Mouse (Mus musculus) stomach, postnatal 0 days (tissue): ENCODE data around the gene Kit.

Experiments used
- CTCF ChIP-seq: IDR thresholded peaks from 2 replicates; pipeline ENCODE4 v1.5.1; 2016; ENCODE audit warnings: antibody characterized with exemption, low read depth, mild to moderate bottlenecking, moderate library complexity
- EP300 ChIP-seq: optimal IDR thresholded peaks from 2 replicates; pipeline ENCODE3; 2016; ENCODE audit warnings: antibody characterized with exemption

GRCm38 (mm10) chr5:75667083-75667482 lies 92.4 kb downstream of the Kit start:
- TF ChIP-seq CTCF (no peak), EP300 (no peak)
